Mouse (Mus musculus) cerebellum, postnatal 36 days (tissue): ENCODE measurements at regions not wholly inside any gene's neighbourhood (a gene's known extent, or its start where the extent isn't known, plus 50 kb on each side); places are given as distances from the start of the nearest gene placed in this dataset.
A peak's percentile ranks its signal among the peaks of the same experiment; 100 is the strongest.

Source experiments
- DNase-seq, 2 experiments: peaks; one replicate each; pipeline ENCODE4 v3.0.0; 2021 to 2022; ENCODE audit warnings: mixed read lengths in 2 of 2

DNA sequence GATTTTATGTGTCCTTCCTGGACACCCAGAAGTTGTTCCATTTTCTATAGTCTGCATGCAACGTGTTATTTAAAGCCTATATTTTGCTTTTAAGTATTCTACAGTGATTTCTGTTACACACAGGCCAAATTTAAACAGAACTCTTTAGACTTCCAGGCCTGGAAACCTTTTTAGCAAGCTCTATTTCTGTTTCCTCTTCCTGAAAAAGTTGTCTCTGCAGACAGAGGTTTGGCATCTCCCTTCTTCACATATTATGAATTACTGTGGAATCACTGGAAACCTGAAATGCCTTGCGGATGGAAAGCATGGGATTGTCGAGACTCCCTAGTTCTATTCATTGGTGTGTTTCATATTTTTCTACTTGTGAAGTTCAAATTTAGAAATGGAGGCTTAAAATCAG is 530.7 kb downstream of the Cd109 start:
- no peak for DNase-seq

DNA sequence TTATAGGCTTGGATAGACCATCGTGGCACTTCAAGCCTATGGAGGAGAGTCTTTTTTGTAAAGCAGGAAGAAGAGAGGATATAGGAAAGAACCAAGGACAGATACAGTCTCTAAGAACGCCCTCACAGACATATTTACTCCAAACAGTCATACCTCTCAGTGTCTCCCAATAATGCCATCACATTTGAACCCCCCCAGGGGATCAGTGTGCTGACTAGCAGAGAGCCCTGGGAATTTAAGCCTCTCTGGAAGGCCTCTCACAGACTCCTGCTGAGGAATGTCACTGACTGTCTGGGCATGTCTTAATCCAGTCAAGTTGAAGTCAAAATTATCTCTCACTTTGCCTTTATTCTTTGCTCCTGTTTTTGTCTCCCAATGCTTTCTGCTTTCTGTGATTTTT is 550.2 kb downstream of the Cd109 start:
- no peak for DNase-seq

- no peak for DNase-seq
Measured at GRCm38 (mm10) chr9:79173036-79173435, 545.6 kb downstream of the Col12a1 start.

DNA sequence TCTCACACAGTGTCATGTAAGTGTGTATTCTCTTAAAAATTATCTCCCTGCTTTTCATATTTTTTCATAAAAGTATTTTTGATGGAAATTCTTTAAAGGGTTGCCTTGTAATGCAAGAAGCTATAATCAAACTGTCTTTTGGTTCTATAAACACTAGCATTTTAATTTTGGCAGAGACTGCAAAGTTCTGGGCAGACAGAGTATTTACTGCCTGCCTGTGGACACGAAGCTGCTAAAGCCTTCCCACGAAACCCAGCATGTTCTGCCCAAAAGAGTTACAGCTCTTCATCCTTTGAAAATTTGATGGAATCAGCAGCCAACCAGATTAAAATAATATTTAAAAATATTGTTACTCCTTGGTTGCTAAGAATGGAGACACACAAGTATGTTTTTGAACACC is 538.7 kb downstream of the Col12a1 start:
- no peak for DNase-seq

DNA sequence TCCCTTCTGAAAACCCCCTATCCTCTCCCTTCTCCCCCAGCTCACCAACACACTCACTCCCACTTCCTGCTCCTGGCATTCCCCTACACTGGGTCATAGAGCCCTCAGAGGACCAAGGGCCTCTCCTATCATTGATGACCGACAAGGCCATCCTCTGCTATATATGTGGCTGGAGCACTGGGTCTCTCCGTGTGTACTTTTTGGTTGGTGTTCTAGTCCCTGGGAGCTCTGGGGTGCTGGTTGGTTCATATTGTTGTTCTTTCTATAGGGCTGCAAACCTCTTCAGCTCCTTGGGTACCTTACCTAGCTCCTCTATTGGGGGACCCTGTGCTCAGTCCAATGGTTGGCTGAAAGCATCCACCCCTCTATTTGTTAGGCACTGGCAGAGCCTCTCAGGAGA is 523.2 kb downstream of the Col12a1 start:
- no peak for DNase-seq

GRCm38 (mm10) chr9:79201755-79202154 is 516.9 kb downstream of the Col12a1 start:
- no peak for DNase-seq

- DNase-seq = no peak
Measured at GRCm38 (mm10) chr9:79213364-79213763, 505.3 kb downstream of the Col12a1 start.

DNA sequence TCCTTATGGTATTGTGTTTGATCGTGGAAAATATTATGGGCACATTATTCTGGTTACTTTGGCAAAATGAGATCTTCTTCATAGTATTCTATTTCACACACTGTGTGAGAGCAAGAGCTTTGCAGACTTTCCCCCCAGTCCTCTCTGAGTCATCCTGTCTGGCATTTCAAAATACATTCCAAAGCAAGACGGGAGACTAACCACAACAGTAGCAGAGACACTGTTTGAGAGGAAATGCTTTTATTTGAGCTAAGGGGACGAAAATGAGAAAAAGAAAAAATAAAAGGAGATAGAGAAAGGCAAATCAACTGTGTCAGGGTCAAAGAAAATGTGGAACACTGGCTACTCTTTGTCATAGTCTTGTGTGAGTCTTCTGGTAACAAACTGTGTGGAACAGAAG is 502.6 kb downstream of the Col12a1 start:
- DNase-seq = no peak

DNA sequence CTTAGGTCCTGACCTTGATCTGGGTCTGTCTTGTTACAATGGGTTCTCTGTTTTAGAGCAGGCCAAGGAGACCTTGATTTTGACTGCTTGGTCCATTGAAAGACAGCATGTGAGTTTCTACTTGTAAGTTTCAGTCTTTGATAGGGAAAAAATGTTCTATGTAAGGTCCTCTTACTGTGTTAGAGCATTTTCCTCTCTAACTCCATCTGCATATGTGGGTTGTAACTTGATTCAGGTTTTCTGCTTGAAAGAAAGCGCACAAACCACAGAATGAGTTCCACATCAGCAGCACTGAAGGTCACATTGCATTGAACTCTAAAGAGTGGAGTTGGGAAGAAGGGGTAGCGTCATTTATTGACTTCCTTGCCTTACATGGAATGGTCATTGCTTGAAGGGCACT is 502.2 kb downstream of the Col12a1 start:
- no peak for DNase-seq

- no peak for DNase-seq
Measured at GRCm38 (mm10) chr9:79233081-79233480, 485.6 kb downstream of the Col12a1 start.

DNA sequence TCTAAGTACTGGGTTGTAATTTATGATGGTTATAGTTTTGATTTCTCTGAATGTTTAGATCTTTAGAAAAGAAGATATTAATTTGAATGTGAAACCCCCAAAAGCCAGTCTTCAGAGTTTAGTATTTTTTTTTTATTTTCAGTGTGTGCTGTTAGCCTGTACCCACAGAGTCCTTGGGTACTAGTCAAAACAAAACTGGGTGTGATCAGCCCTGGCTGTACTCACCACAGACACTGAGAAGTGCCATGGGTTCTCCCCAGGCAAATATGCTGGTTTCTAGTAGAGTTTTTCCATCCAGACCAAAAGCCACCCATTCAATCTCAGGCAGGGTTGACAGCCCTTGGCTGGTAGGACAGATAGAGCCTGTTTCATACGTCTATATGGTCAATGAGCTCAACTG is 484.9 kb downstream of the Col12a1 start:
- no peak for DNase-seq

DNA sequence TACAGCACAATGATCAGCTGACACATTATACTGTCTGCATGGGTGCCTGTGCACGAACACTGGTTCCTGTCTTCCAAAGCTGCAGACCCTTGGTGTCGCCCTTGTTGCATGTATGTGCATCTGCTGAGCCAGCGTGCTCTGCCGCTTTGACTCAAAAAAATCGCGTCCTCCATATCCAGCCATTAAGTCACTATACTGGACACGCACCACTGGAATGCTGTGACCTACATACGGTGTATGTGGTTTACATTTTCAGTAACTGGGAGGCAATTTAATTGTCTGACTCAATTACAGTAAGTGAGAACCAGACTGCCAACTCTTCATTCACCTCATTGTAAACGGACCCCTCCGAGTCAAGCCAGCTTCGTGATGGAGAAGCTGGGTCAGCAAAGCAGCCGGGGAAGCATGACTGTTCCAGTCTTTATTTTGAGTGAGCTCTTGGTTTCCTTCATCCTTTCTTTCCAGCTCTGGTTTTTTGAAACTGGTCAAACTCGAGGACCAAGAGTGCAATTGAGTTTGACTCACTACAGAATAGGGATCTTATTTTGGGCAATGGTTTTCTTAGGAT is 448.9 kb downstream of the Col12a1 start:
- peak in 1 of 2 experiments; percentile 3 for DNase-seq

- peak; percentile 66 to 68 for DNase-seq
Measured at GRCm38 (mm10) chr9:79270256-79270655, 448.4 kb downstream of the Col12a1 start.

DNA sequence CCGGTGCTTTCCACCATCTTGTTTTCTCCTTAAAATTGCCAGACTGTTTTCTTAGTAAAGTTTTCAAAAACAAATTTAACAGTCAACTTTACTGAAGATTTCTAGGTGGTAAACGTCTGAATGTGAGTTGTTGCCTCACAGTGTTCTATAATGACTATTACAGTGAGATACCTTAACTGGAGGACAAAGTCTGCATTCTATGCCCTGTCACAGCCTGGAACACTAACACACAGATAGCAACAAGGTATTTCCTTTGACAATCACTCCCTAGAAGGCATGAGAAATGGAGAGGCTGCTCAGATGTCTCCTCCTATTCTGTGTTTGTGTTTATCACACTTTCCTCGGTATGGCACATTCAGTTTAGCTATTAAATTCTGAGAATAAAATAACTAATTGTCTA is 430.8 kb downstream of the Col12a1 start:
- DNase-seq = no peak

GRCm38 (mm10) chr9:79295306-79295705 is 423.3 kb downstream of the Col12a1 start:
- peak; percentile 61 to 64 for DNase-seq

GRCm38 (mm10) chr9:79301580-79301979 is 417.1 kb downstream of the Col12a1 start:
- peak; percentile 83 to 86 for DNase-seq

GRCm38 (mm10) chr9:79310591-79310990 is 408.0 kb downstream of the Col12a1 start:
- DNase-seq = no peak

GRCm38 (mm10) chr9:79317411-79317810 is 401.2 kb downstream of the Col12a1 start:
- no peak for DNase-seq

DNA sequence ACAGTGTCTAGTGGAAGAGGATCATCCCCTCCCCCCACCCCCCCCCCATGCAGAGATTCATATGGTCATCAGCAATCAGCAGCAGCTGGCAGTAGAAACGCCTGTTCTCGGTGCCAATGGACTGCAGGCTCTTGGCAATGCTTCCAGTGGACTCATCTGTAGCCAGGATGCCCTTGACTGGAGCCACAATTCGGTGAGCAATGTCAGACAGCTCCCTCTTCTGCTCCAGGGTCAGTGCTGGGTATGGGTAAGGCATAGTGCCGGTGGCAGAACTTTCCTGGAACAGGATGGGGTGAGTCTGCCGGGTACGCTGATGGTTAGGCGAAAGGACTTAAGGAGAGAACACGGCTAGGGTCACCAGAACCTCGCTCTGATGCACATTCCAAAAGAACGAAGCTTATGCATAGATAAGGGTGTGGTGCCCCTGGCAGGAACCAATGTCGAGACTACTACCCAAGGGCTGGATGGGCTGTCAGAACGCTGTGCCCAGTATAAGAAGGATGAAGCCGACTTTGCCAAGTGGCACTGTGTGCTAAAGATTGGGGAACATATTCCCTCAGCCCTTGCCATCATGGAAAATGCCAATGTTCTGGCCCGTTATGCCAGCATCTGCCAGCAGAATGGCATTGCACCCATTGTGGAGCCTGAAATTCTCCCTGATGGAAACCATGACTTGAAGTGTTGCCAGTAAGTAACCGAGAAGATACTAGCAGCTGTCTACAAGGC is 372.1 kb downstream of the Col12a1 start:
- peak; percentile 62 to 71 for DNase-seq

GRCm38 (mm10) chr9:79392020-79392419 is 326.6 kb downstream of the Col12a1 start:
- DNase-seq = no peak

- no peak for DNase-seq
Measured at GRCm38 (mm10) chr9:79414989-79415388, 303.6 kb downstream of the Col12a1 start.

- peak; percentile 45 to 49 for DNase-seq
Measured at GRCm38 (mm10) chr9:79430417-79430816, 288.2 kb downstream of the Col12a1 start.

DNA sequence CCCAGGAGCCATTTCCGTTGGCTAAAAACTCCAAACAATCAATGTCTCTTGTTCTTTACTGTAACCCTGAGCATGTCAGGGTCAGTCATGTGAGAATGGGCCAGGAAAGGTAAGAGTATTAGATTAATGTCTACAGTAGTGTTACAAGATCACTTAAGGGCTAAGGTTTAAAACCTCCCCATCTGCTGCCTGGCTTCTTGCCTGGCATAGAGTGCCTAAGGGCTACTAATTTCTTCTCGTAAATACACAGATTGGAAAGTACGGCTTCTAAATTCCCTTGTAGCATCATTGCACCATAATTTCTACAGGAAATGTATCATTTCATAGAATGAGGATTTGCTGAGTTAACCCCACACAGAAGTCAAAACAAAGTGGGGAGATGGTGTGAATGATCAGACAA is 281.0 kb downstream of the Col12a1 start:
- peak in 1 of 2 experiments; percentile 6 for DNase-seq

DNA sequence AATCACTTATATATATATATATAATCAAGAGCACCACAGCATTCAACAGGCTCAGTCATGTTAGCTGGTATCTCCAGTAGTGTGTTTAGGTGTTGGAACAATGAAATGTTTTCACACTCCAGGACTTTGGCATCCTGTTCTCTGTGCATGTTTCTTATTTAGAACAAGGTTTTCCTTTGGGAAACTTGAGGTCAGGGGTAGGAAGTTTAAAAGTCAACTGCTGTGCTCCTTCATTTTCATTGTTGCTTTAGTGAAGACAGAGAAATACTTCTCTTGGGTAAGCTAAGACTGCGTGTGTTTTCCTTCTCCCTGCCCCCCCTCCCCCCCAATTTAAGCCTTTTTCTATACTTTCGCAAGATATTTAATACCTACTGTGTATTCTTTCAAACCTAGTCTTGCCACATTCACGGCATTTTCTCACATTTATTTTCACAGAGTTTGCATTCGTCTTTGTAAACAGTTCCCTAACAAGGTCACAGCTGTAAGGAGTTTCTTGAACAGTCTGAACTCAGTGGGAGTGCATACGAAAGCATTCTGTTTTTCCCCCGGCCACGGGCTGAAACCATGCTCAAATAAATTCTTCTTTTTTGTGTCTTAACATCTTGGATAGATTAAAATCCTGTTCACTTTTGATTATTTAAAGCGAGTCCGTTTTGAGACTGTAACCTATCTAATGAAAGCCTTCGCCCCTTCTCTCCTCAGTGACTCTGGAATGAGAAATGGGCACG is 279.2 kb downstream of the Col12a1 start:
- no peak for DNase-seq
